Mouse (Mus musculus): ENCODE results near the gene Gas2l1.

DNA sequence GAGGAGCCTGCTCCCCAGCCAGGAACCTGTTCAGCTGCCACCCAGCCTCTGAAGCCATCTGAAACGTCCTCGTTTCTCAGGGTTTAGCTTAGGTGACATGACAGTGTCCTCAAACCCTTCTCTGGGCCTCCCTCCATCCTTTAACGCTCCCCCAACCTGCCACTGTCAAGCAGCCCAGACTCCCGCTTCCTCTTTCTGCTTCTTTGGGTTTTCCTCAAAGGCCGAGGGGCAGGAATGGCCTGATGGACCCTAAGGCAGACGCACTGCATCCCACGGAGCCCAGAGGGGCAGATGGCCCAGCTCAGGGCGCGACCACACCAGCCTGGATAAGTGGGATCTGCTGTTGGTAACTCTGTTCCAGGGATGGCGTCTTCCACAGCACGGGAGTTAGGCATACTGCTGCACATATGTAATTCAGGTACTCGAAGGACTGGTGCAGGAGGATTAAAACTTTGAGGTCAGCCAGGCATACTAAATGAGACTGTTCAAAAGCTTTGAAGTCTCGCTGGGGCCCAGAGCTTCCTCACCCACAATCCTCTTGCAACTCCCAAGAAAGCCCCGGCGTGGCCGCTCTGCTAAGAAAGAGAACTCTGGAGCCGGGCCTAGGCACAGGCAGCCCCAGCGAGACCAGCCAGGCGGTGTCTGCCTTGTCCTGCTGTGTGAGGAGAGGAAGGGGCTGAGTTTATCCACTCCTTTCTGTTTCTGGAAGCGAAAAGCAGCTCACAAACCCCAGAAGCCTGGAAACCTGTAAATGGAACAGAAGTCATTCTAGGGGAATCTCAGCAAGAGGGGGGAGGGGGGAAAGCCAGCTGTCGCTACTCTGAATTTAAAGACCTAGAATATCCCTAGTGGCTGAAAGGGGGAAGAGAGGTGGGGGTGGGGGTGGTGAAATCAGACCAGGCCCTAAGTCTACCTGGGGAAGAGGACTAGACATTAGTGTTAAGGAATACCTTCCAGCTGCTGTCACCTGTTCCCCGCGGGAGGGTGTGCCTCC lies 8.9 kb downstream of the Gas2l1 start:
- TF ChIP-seq CTCF (IDR thresholded peaks at IDR 0.05; ENCODE audit: low read depth, low read length) (no peak), EP300 (IDR thresholded peaks at IDR 0.05; ENCODE audit: insufficient read depth, low read depth, low read length) (no peak)
